Mouse (Mus musculus) fat pad, adult 2 months (tissue): Measurements from ENCODE around the gene Nsf.
"Not testable (repeated sequence)": the region's sequence is repeated elsewhere in the genome, so short reads cannot be mapped to it uniquely, and the experiment has no call there.

Experiments
- DNase-seq: peaks from one replicate; pipeline ENCODE4 v3.0.0-alpha.2; 2011; ENCODE audit warnings: low read depth, low spot score; ENCODE audit errors: extremely low read depth

Nsf gene

DNA sequence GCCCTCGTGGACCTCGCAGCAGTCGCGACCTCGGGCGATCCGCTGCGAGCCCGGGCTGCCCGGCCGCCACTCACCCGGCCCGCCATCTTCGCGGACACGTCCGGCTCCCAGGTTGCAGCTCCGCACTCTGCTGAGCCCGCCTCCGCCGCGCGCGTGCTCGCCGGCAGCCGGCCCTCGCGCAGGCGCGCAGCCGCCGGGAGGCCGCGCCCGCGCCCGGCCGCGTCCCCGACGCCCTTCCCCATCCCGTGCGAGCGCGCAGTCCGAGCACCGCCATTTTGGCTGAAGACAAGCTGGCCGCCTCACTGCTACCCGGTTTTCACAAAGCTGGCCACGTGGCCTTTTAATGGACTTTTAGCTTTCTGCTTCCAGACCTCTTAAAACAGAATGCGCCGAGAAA is at the start of gene Nsf:
Gene Nsf (minus strand): TSS at position 161 of the 397 bp plus-strand sequence.
- DNase-seq, result no peak

DNA sequence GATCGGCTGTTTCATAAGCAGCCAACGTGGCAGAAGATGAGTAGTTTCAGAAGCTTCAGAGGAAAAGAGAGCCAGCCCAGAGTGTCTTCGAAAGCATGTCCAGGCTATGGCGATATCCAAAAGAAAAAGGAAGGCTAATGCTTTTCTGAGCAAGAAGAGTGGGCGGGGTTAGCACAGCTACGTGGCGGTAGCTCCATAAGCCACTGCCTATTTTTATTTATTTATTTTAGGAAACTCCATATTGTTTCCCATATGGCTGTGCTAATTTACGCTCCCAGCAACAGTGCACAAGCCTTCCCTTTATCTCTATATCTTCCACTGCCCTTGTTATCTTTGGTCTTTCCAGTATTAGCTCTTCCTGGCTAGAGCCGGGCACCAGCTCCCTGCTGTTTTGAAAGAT is 49.5 kb upstream of the Nsf start:
- DNase-seq, result no peak

GRCm38 (mm10) chr11:104002191-104002590 is 48.3 kb upstream of the Nsf start:
- no peak for DNase-seq

GRCm38 (mm10) chr11:104001395-104001955 is 47.6 kb upstream of the Nsf start:
- DNase-seq, result no peak

DNA sequence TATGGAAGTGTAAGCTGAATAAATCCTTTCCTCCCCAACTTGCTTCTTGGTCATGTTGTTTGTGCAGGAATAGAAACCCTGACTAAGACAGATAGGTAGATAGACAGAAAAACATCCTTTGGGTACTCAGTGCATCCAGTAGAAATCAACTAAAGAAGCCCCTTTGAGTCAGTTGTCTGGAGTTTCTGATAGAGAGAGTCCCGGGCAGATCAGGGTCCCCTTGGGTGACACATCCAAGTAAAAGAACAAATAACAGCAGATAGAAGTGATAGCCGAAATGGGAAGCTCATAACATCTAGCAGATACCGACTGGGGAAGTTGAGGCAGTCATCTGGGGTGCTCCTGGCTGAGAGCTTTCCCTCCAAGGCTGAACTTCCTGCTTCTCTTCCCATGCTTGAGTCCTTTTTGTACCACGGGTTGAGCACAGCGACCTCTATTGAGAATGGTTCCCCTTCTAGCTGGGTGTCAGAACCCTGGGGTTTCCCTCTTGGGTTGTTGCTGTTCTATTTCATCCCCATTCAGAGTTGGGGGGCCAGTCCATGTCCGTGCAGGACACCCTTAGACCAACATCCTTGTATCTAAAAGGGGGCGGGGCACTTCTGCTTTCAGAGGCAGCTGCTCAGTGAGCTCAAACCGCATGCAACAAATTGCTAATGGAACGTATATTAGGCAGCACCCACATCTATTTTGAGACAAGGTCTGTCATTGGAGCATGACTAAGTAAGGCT is 47.0 kb upstream of the Nsf start:
- no peak for DNase-seq

DNA sequence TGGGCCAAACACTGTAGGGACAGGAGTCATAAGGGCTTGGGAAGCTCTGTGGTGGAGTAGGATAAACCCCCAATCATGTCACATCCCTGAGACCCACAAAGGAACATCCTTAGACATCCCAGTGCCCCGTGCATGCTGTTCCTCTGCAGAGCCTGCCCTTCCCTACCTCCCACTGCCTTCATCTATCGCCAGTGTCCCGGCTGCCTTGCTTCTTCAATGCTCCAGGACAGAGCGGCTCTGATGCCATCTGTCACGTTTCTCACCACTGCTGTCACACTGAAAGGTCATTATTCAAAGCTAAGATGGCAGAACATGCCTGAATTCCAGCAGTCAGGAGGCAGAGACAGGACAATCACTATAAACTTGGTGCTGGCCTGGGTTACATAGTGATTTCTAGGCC is 44.9 kb upstream of the Nsf start:
- DNase-seq, result no peak

DNA sequence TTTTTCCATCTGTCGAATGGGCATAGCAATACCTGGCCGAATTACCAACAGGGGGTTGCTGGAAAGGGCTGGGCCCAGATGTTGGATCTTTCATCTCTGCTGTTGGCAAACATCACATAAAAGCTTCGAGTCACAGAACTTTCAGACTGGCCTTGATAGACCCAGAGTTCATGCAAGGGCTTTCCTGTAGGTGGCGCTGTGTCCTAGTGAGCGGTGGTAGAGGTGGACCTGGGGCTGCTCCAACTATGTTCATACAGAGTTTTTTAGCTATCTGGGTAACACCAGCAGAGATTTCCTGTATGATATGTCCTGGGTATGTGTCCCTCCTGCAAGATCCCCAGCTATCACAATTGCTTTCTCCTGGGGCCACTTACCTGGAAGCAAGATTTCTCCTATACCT is 43.5 kb upstream of the Nsf start:
- DNase-seq, result no peak

- DNase-seq, result no peak
These were observed 38.8 kb upstream of the Nsf start for GRCm38 (mm10) chr11:103992638-103993037.

GRCm38 (mm10) chr11:103990049-103990557 is 36.2 kb upstream of the Nsf start:
- not testable (repeated sequence) for DNase-seq

GRCm38 (mm10) chr11:103987423-103987822 is 33.6 kb upstream of the Nsf start:
- DNase-seq, result no peak

DNA sequence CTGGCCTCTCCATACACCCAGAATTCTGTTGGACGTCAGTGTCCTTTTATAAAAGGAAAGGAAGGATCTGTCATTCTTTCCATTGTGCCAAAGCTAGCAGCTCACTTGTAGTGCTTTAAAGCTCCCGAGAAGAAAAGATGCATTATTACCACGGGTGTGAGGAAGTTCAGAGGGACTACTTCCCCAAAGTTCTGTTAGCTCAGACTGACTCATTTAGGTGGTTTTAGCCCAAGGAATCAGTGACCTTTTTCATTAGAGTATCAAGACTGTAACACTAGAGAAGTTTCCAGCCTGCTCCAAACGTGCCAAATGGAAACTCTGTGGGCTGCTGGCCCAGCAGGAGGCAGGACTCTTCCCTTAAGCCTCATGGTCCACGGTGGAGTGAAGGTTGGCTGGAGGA is 30.2 kb upstream of the Nsf start:
- DNase-seq, result no peak

- no peak for DNase-seq
These were observed 28.0 kb upstream of the Nsf start for GRCm38 (mm10) chr11:103981826-103982225.

DNA sequence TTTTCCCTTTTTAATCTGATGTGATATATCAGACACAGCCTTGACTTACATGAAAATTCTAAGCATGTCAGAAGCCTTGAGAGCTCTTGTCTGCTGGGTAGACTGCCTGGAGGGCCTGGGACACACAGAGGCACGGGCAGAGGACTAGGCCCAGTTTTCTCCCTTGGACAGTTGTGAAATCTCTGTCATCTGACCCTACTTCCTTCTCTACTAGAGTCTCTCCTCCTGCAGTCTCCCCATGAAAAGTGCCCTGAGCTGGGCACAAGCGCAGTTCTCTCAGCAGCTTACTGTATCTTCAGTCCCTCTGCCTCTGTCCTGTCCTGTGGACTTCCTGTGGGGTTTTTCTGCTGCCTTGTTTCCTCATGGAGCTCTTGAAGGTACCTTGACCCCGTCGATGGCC is 25.5 kb upstream of the Nsf start:
- no peak for DNase-seq

- no peak for DNase-seq
These were observed 17.0 kb upstream of the Nsf start for GRCm38 (mm10) chr11:103970876-103971275.

DNA sequence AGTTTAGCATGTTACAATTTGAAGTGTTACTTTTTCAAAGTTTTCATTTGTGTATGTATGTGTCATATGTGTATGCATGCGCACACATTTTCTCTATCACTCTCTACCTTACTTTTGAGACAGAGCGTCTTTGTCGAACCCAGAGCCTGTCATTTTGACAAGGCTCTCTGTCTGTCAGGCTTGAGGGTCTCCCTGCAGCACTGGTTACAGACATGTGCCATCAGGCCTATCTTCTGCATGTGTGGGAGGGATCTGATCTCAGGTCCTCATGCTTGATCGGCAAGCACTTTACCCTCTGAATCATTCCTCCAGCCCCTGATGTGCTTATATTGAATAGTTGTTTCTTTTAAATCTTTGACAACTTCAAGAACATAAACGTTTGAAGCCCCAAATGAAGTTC is 15.4 kb upstream of the Nsf start:
- no peak for DNase-seq

DNA sequence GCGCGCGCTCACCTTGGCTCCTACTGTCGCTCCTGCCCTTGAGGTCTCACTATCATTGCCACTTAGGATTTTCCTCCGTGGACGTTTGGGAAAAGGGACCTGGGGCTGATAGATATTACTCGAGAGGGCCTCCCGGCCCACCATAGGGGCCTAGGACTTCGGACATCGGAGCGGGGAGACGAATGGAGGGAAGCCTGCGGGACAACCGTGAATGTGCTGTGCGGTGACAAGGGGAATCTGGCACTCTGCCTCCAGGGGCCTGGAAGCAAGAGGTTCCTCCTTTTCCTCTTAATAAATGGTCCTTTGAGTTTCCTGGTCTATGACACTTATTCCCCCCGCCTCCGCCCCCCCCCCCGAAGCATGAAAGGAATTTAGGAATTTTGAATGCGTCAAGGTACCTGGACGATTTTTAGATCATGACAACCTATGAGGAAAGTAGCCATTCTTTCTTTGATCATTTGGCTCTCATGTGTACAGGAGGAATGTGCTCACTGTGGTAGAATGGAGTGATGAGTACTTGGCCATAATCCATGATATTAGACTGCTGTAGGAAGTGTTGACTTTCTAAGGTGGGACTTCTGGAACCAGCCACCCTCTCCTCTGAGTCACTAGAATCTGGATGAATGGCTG is 13.4 kb upstream of the Nsf start:
- no peak for DNase-seq

DNA sequence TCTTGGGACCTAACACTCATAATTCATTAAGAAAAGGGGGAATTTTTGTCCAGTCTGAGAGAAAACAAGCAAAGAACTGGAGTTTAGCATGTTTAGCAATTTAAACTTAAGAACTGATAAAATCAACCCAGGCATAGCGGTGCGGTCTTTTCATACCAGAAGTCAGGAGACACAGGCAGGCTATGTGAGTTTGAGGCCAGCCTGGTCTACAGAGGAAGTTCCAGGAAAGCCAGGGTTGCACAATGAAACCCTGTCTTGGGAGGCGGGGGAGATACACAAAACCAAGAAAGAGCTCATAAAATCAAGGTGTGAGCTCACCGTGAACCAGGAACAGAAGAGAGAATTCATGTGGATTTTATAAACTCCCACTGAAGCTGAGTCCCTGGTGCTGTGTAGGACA is 3.0 kb upstream of the Nsf start:
- DNase-seq, result no peak

DNA sequence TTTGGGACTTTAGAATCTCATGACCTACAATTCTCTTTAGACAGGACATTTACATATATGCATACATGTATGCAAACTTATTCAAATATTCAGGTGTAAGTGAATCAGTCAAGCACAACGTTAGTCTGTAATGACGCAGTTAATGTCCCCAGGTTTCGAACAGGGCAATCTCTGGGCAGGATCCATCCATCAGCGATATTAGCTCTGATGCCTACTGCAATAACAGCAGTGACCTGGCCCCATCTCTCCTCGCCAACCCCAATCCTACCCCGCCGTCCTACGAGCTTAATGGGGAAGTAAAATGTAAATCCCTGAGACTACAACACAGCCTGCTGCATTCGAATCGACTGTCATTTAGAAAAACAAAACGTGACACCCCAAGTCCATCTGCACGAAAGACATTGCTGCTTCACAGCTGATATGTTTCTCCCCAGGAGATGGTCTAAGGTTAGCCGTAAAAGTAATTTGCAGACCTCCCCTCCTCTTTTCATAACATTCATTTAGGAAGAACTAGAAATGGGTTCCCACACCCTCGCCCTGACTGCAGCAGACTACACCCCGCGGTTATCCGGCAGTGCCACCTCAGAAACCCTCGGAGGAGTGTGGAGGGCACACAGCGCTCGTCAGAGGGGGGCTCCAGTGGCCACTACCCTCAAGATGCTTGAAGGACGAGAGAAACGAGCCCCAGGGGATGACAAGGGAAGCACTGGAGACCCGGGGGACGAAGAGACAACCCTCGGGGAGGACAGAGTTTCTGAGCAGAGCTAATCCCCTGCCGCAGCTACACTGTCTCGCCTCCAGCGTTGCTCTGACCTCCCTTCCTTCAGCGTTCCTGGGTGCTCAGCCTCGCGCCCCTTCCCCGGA is 592 bp downstream of the Nsf start:
- no peak for DNase-seq

DNA sequence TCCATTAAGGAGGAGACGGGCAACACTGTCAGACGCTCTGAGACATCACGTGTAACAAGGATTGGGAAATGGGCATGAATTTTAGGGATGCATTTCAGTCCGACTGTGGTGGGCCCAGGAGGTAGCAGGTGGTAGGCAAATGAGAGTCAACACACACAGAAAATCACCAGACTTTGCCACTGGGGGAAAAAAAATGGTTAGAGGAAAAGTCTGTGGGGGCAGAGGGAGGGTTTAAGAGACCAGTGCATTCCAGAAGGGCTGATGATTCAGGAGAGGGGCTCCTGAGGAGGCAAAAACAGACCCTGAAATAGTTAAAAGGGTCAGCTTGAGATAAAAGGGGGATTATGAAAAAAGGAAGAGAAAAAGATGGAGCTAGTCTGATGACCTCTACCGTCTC is 1.2 kb downstream of the Nsf start:
- DNase-seq, result no peak

GRCm38 (mm10) chr11:103951106-103951505 is 2.8 kb downstream of the Nsf start:
- no peak for DNase-seq

GRCm38 (mm10) chr11:103948952-103949351 is 4.9 kb downstream of the Nsf start:
- DNase-seq, result no peak
